Mouse (Mus musculus) adrenal gland, adult 8-10 months (tissue): Measurements from ENCODE around the gene Slc25a23. TPM values are rescaled to one million over a fixed set of nuclear protein-coding genes. Genes with fewer than 3 reads are reported as not detected.

Experiments
- DNase-seq: peaks from one replicate; pipeline ENCODE4 v3.0.0; 2022
- total RNA-seq, 4 experiments: library from RNA; stranded (reverse); gene quantifications; 2 replicates each; pipeline ENCODE4 v1.2.4; 2022

Gene Slc25a23
- total RNA-seq, 4 experiments from 2014 or later: 66.5 to 128 (median 97.6) TPM

DNA sequence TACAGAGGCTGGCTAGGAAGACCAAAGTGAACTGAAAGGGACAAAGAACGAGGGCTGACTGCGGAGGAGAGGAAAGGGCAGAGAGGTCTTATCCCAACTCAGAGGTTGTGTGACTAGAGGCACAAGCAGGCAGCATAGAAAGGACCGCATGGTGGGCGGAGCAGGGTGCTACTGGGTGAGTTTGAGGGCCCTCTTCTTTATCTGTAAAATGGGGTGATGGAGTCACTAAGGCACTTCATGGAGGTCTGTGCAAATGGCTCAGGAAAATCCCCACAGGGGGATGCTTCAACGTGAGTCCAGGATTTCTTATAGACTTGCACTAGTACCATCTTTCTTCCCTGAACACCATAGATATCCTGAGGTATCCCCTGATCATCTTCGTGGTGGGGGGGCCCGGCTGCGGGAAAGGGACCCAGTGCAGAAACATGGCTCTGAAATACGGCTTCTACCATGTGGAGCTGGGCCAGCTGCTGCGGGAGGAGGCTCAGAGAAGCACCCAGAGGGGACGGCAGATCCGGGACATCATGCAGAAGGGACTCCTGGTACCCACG is 47.3 kb downstream of the Slc25a23 start:
- no peak for DNase-seq

- DNase-seq: peak; percentile 91
Observed at GRCm38 (mm10) chr17:57011236-57012141, 48.2 kb downstream of the Slc25a23 start, which contains the start of the genes Gtf2f1 and Gm17949. Gtf2f1 (minus strand) TSS chr17:57011288. Gm17949 (plus strand) TSS chr17:57011469.

GRCm38 (mm10) chr17:57010911-57011235 is 48.8 kb downstream of the Slc25a23 start:
- no peak for DNase-seq

- no peak for DNase-seq
Observed at GRCm38 (mm10) chr17:57007137-57007905, 52.3 kb downstream of the Slc25a23 start.

- no peak for DNase-seq
Observed at GRCm38 (mm10) chr17:57003994-57004393, 55.7 kb downstream of the Slc25a23 start.

DNA sequence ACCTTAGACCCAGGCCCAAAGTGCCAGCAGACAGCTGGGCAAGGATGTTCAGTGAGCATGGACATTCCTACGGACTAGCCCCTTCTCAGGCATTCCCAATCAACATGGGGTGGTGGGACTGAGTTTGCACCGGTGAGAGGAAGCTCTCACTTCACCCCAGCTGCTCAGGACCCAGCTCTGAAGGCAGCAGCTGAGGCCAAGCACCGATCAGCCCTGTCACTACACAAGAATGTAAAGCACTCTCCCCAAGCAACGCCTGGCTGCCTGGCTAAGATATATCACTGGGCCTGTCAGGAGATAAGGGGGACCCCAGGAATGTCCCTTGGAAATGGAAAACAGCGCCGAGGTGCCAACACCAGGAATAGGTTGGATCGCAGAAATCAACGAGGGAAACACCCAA is 58.4 kb downstream of the Slc25a23 start:
- no peak for DNase-seq

DNA sequence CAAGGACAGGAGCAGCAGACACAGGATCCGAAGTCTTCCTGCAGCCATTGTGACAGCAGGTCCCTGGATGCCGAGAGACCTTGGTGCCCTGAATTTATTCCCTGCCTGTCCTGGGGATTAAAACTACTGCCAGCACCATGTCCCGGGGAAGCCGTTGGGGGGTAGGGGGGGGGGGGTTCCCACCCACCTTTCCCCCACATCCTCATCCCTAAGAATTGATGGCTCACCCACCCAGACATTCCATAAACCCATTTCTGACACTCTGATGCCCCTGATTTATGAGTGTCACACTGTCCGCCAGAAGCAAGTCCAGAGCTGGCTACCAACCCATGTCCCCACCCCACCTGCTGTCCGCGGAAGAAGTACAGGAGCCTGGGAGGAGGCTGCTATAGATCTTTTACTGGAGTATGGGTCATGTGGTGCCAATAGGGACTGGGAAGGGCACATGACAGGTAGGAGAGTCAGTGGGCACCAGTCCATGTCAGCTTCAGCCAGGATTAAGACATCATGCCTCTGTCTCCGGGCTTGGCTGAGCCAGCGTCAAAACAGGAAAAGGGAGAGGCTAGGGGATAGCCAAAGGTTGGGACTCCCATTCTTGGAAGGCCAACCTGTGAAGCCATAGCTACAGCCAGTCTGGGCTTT is 59.6 kb downstream of the Slc25a23 start, which contains the start of gene Pspn:
Gene Pspn (minus strand): TSS at position 51 of the 642 bp plus-strand sequence.
- DNase-seq: no peak

DNA sequence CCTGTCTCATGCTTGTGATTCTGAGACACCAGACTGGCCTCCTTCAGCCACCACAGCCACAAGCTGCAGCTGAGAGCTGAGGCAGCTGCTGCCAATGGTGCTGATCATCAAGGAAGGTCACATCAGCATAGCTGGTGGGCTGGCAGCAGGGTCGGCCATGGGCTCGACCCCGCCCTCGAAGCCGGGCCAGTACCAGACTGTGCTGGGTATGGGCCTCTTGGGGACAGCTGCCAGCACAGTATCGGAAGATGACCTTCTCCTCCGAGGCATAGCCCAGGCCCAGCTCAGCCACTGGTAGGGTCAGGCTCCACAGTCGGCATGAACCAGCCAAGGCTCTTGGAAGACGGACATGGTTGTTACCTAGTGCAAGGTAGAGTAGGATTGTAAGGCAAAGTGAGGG is 60.2 kb downstream of the Slc25a23 start:
- no peak for DNase-seq

DNA sequence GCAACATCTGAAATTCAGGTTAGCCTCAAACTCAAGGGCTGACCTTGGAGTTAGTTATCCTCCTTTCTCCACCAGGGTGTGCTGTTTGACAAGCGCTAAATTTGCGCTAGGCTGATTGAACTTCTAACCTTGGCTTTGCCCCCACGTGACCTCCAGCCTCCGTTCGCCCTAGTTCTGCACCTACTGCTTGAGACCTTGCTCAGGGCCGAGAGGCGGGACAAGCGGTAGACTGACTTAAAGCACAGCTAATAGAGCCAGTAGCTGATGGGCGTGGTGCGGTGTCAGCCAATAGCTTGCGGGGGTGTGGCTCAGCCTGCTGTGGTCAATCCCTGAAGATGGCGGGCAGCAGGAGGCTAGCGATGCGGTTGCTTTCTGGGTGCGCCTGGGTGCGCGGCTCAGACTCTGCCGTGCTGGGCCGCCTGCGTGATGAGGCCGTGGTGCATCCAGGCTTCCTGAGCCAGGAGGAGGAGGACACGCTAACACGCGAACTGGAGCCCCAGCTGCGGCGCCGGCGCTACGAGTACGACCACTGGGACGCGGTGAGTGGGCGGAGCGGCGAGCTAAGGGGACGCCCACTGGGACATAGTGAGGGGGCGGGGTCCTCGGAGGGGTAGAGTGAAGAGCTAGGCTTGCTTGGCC is 62.5 kb downstream of the Slc25a23 start, which contains the start of gene Alkbh7:
Gene Alkbh7 (plus strand): TSS at position 311 of the 639 bp plus-strand sequence.
- peak; percentile 98 for DNase-seq

- DNase-seq: no peak
Observed at GRCm38 (mm10) chr17:56996506-56996905, 63.2 kb downstream of the Slc25a23 start.

DNA sequence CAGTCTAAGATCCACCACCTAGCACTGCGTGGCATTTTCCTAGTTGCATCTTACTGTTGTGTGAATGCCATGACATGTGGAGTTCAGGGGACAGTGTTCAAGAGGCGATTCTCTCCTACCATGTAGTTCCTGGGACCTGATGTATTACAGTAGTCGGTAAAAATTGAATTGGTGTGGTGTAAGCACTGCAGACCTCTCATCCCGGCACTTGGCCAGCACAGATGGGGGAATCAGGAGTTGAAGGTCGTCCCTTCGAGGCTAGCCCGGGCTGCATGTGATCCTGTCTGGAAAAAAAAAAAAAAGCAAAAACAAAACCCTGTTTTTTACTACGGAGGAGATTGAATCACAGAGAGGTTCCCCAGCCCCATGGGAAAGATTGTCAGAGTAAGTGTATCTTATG is 64.6 kb downstream of the Slc25a23 start:
- no peak for DNase-seq

Other genes with a start within 250 kb of the Slc25a23 start
- gene Rfx2, start 228.8 kb downstream of the Slc25a23 start, total RNA-seq: 1 to 10 TPM; 5.5 to 9.5 (median 6.8) TPM
- gene Acsbg2, start 185.4 kb downstream of the Slc25a23 start, total RNA-seq: under 1 TPM in 3 of 4 experiments, not detected in 1; 0.22 to 0.40 (median 0.23) TPM
- 1 to 10 TPM in 3 of 4 experiments, under 1 TPM in 1; 0.34 to 1.7 (median 1.3) TPM for gene 1700061G19Rik, start 184.4 kb downstream of the Slc25a23 start, total RNA-seq
- gene Mllt1, start 124.4 kb downstream of the Slc25a23 start, total RNA-seq: 10 to 100 TPM; 29.0 to 38.7 (median 36.0) TPM
- gene Acer1, start 77.7 kb downstream of the Slc25a23 start, total RNA-seq: under 1 TPM in 2 of 4 experiments, not detected in 2; 0.20 to 0.24 TPM
- 100 to 1,000 TPM; 112 to 127 (median 116) TPM for gene Clpp, start 69.6 kb downstream of the Slc25a23 start, total RNA-seq
- 10 to 100 TPM; 69.8 to 87.3 (median 77.2) TPM for gene Alkbh7, start 62.5 kb downstream of the Slc25a23 start, total RNA-seq
- gene Pspn, start 59.8 kb downstream of the Slc25a23 start, total RNA-seq: 1 to 10 TPM in 2 of 4 experiments, not detected in 2; 2.1 to 2.8 TPM
- gene Gtf2f1, start 48.6 kb downstream of the Slc25a23 start, total RNA-seq: 10 to 100 TPM; 45.6 to 68.2 (median 54.2) TPM
- gene Gm17949, start 48.4 kb downstream of the Slc25a23 start, total RNA-seq: under 1 TPM; 0.29 to 0.80 (median 0.45) TPM
- 100 to 1,000 TPM in 2 of 4 experiments, 10 to 100 TPM in 2; 92.3 to 122 (median 102) TPM for gene Khsrp, start 28.3 kb downstream of the Slc25a23 start, total RNA-seq
- gene Slc25a41, start 18.2 kb downstream of the Slc25a23 start, total RNA-seq: under 1 TPM in 1 of 4 experiments, not detected in 3; 0.38 TPM
- 1 to 10 TPM in 3 of 4 experiments, under 1 TPM in 1; 0.70 to 4.4 (median 2.2) TPM for gene Crb3, start 758 bp downstream of the Slc25a23 start, total RNA-seq
- gene Dennd1c, start 18.7 kb upstream of the Slc25a23 start, total RNA-seq: 1 to 10 TPM; 1.5 to 4.3 (median 2.5) TPM
- gene Tubb4a, start 27.9 kb upstream of the Slc25a23 start, total RNA-seq: 1 to 10 TPM; 4.4 to 6.8 (median 6.6) TPM
- under 1 TPM in 3 of 4 experiments, not detected in 1; 0.21 to 0.30 (median 0.26) TPM for gene Tnfsf9, start 45.5 kb upstream of the Slc25a23 start, total RNA-seq
- gene Cd70, start 89.9 kb upstream of the Slc25a23 start, total RNA-seq: not detected
- gene Tnfsf14, start 134.3 kb upstream of the Slc25a23 start, total RNA-seq: under 1 TPM in 2 of 4 experiments, not detected in 2; 0.16 to 0.17 TPM
- 1,000 to 10,000 TPM in 1 of 4 experiments, 100 to 1,000 TPM in 1, 10 to 100 TPM in 2; 36.4 to 1,135 (median 245) TPM for gene C3, start 168.3 kb upstream of the Slc25a23 start, total RNA-seq
- 100 to 1,000 TPM in 3 of 4 experiments, 10 to 100 TPM in 1; 98.6 to 107 (median 102) TPM for gene Gpr108, start 188.6 kb upstream of the Slc25a23 start, total RNA-seq
- 10 to 100 TPM; 57.1 to 89.6 (median 72.8) TPM for gene Trip10, start 189.6 kb upstream of the Slc25a23 start, total RNA-seq
- gene Vav1, start 219.2 kb upstream of the Slc25a23 start, total RNA-seq: 1 to 10 TPM; 3.0 to 6.2 (median 4.1) TPM